Mouse (Mus musculus) bone marrow, adult 2 months (tissue): Measurements from ENCODE around the gene Hspb7.

Source experiments
- CTCF ChIP-seq: fragments of 200-500 bp; IDR thresholded peaks from 2 replicates; pipeline ENCODE4 v1.5.1; 2011; ENCODE audit warnings: low read length, control low read depth; ENCODE audit not compliant: control insufficient read depth, insufficient read depth
- POLR2A ChIP-seq: fragments of 200-500 bp; IDR thresholded peaks from 2 replicates; pipeline ENCODE4 v1.6.1; 2011; ENCODE audit warnings: low read depth, mild to moderate bottlenecking, control low read depth, low read length, borderline replicate concordance; ENCODE audit not compliant: control insufficient read depth

- no peak for TF ChIP-seq POLR2A
- TF ChIP-seq CTCF: no peak
These were observed 20.3 kb downstream of the Hspb7 start for GRCm38 (mm10) chr4:141440877-141441276.
